In genomic region chr13:109689176-109689575, GRCm38 (mm10) we compare ENCODE assay signal across 20 mouse cellular contexts.
DNase-seq lines count a peak whose midpoint lies in the region; ATAC-seq and TF ChIP-seq lines count a peak whose summit lies in the region.
"Had no signal": no experiment of that assay in that cellular context is flagged by ENCODE, and none has a peak within 500 bp of the region (broad histone marks: within the 10 kb centered on the region; RNA-seq: fewer than 3 reads in every experiment).

No protein-coding gene starts in this region.

- TF ChIP-seq CTCF in kidney, postnatal 0 days (IDR thresholded peaks at IDR 0.05; ENCODE audit: low read depth) = no peak
- no peak for TF ChIP-seq CTCF in G1E (IDR thresholded peaks at IDR 0.05; ENCODE audit: low read depth, low read length)
- TF ChIP-seq CTCF in liver, postnatal 0 days (IDR thresholded peaks at IDR 0.05; ENCODE audit: low read depth) = no peak

- H3K27me3 ChIP-seq in kidney, postnatal 0 days (ENCODE audit: insufficient read depth, low read length) = no peaks in the 10 kb centered on the region
- no peaks in the 10 kb centered on the region for H3K27me3 ChIP-seq in G1E (ENCODE audit: insufficient read depth, low read length)
- no peaks in the 10 kb centered on the region for H3K27me3 ChIP-seq in liver, embryonic 13.5 days
- no peaks in the 10 kb centered on the region for H3K27me3 ChIP-seq in liver, postnatal 0 days (ENCODE audit: insufficient read depth, low read length)
- H3K27me3 ChIP-seq: CH12.LX; embryonic facial prominence, embryonic 13.5 days; forebrain, embryonic 13.5 days; heart, embryonic 13.5 days; hindbrain, embryonic 15.5 days had no signal

- H3K4me1 ChIP-seq in kidney, postnatal 0 days (replicated peaks; ENCODE audit: insufficient read depth, low read length) = no peaks in the 10 kb centered on the region
- H3K4me1 ChIP-seq in G1E (ENCODE audit: insufficient read depth, low read depth, low read length) = peaks cover 60% of the 10 kb centered on the region
- H3K4me1 ChIP-seq in liver, embryonic 13.5 days (replicated peaks) = peaks cover 71% of the 10 kb centered on the region
- H3K4me1 ChIP-seq in liver, postnatal 0 days (ENCODE audit: insufficient read depth) = peaks cover 24% of the 10 kb centered on the region

- H3K4me3 ChIP-seq in kidney, postnatal 0 days (replicated peaks; ENCODE audit: low read depth, low read length) = no peak overlapping the region
- H3K4me3 ChIP-seq in G1E (ENCODE audit: low read depth, low read length) = peak overlapping the region; percentile 54; the same call in 1 of the 2 replicates
- H3K4me3 ChIP-seq in liver, embryonic 13.5 days (replicated peaks) = peak overlapping the region; percentile 77
- H3K4me3 ChIP-seq in liver, postnatal 0 days (ENCODE audit: low read depth, low read length) = no peak overlapping the region
- H3K4me3 ChIP-seq: embryonic facial prominence, embryonic 13.5 days; forebrain, embryonic 13.5 days; heart, embryonic 13.5 days; hindbrain, embryonic 15.5 days had no signal

- 74% methylated on average over 3 of the region's 3 CpGs for WGBS in kidney, postnatal 0 days
- WGBS in liver, embryonic 13.5 days (ENCODE audit: insufficient replicate concordance) = 68% methylated on average over 3 of the region's 3 CpGs
- WGBS in liver, postnatal 0 days (ENCODE audit: insufficient replicate concordance) = 76% methylated on average over 3 of the region's 3 CpGs

- no peak overlapping the region for H3K27ac ChIP-seq in kidney, postnatal 0 days
- H3K27ac ChIP-seq in liver, embryonic 13.5 days = peak overlapping the region; percentile 80
- no peak overlapping the region for H3K27ac ChIP-seq in liver, postnatal 0 days (ENCODE audit: low read depth)
- H3K27ac ChIP-seq: embryonic facial prominence, embryonic 13.5 days; forebrain, embryonic 13.5 days; heart, embryonic 13.5 days; hindbrain, embryonic 15.5 days had no signal

- no peak for TF ChIP-seq EP300 in liver, postnatal 0 days (IDR thresholded peaks at IDR 0.05; ENCODE audit: low read depth)

- ATAC-seq in kidney, postnatal 0 days (replicated peaks; ENCODE audit: low FRiP score, low read depth) = no peak
- ATAC-seq in G1E (ENCODE audit: extremely low read depth, insufficient number of reproducible peaks, low FRiP score, poor library complexity, severe bottlenecking) = no peak
- ATAC-seq in liver, embryonic 13.5 days (ENCODE audit: low read depth) = no peak
- ATAC-seq in liver, postnatal 0 days = no peak
- ATAC-seq: forebrain, embryonic 13.5 days; forebrain, postnatal 0 days had no signal

- no peaks in the 10 kb centered on the region for H3K9me3 ChIP-seq in kidney, postnatal 0 days (replicated peaks; ENCODE audit: low read length)
- H3K9me3 ChIP-seq in G1E (replicated peaks) = no peaks in the 10 kb centered on the region
- no peaks in the 10 kb centered on the region for H3K9me3 ChIP-seq in liver, embryonic 13.5 days (replicated peaks)
- H3K9me3 ChIP-seq in liver, postnatal 0 days (ENCODE audit: low read length) = no peaks in the 10 kb centered on the region
- H3K9me3 ChIP-seq: embryonic facial prominence, embryonic 13.5 days; forebrain, embryonic 13.5 days; heart, embryonic 13.5 days; hindbrain, embryonic 15.5 days had no signal

- no peaks in the 10 kb centered on the region for H3K36me3 ChIP-seq in kidney, postnatal 0 days (ENCODE audit: insufficient read depth, low read length)
- H3K36me3 ChIP-seq in G1E (replicated peaks) = peaks cover 14% of the 10 kb centered on the region
- H3K36me3 ChIP-seq in liver, embryonic 13.5 days = no peaks in the 10 kb centered on the region
- H3K36me3 ChIP-seq in liver, postnatal 0 days (replicated peaks; ENCODE audit: insufficient read depth, low read length) = no peaks in the 10 kb centered on the region
- H3K36me3 ChIP-seq: embryonic facial prominence, embryonic 13.5 days; heart, embryonic 13.5 days; hindbrain, embryonic 15.5 days had no signal

- peak; percentile 67 for DNase-seq in kidney, postnatal 0 days (ENCODE audit: low spot score)
- no peak for DNase-seq in kidney, postnatal 4 days
- DNase-seq in G1E (ENCODE audit: low spot score) = no peak
- no peak for DNase-seq in liver, embryonic 13.5 days
- DNase-seq in liver, postnatal 0 days = no peak
- no peak for DNase-seq in right cerebral cortex, postnatal 25 days
- DNase-seq in testis, postnatal 14 days (ENCODE audit: low spot score) = no peak
- DNase-seq in kidney, postnatal 14 days = no peak
- DNase-seq: adrenal gland, postnatal 14 days; cerebellum, adult 11-12 months; cerebellum, adult 9-10 months; cerebellum, postnatal 36 days; forebrain, postnatal 0 days; gastrocnemius, postnatal 25 days; heart, postnatal 36 days had no signal

- H3K9ac ChIP-seq in kidney, postnatal 0 days (ENCODE audit: low read depth, low read length) = no peak overlapping the region
- peak overlapping the region; percentile 49; the same call in 1 of the 2 replicates for H3K9ac ChIP-seq in liver, embryonic 13.5 days
- no peak overlapping the region for H3K9ac ChIP-seq in liver, postnatal 0 days (replicated peaks)
- H3K9ac ChIP-seq: embryonic facial prominence, embryonic 13.5 days; forebrain, embryonic 13.5 days; forebrain, postnatal 0 days; heart, embryonic 13.5 days; hindbrain, embryonic 15.5 days had no signal

- no peak overlapping the region for H3K4me2 ChIP-seq in kidney, postnatal 0 days (ENCODE audit: low read length)
- H3K4me2 ChIP-seq in liver, embryonic 13.5 days = peak overlapping the region; percentile 68
- H3K4me2 ChIP-seq in liver, postnatal 0 days (ENCODE audit: low read depth, low read length) = peak overlapping the region; percentile 82
- H3K4me2 ChIP-seq: embryonic facial prominence, embryonic 13.5 days; forebrain, embryonic 13.5 days; hindbrain, embryonic 15.5 days had no signal

Comparison
In these comparisons a context has a peak if more than half of its experiments do, and no peak if none do; other contexts are left out.
1. H3K4me3 ChIP-seq: peak in G1E (single experiment) and liver, embryonic 13.5 days (single experiment); none in kidney, postnatal 0 days (single experiment) and liver, postnatal 0 days (single experiment).